Mouse (Mus musculus) heart, embryonic 11.5 days (tissue): Measurements from ENCODE around the gene Gpatch3. TPM values are rescaled to one million over a fixed set of nuclear protein-coding genes. Genes with fewer than 3 reads are reported as not detected.

Experiments used
- ATAC-seq: fragments of 200-750 bp; cut with Nextera tagmentation; replicated peaks from 2 replicates; pipeline ENCODE4 v1.8.0; 2017; ENCODE audit warnings: moderate library complexity; ENCODE audit not compliant: insufficient number of reproducible peaks, low FRiP score, low TSS enrichment
- H3K27ac ChIP-seq: fragments of 300-500 bp; sonication (generic); 2 replicates; pipeline ENCODE4 v1.5.1; 2014; ENCODE audit warnings: mild to moderate bottlenecking, low read depth, low read length
- H3K27me3 ChIP-seq: fragments of 300-500 bp; sonication (generic); 2 replicates; pipeline ENCODE4 v1.6.1; 2014; ENCODE audit warnings: mild to moderate bottlenecking, low read length, mixed read lengths; ENCODE audit not compliant: control insufficient read depth, insufficient read depth
- H3K36me3 ChIP-seq: fragments of 300-500 bp; sonication (generic); 2 replicates; pipeline ENCODE4 v1.6.1; 2014; ENCODE audit warnings: mild to moderate bottlenecking, low read length, moderate library complexity, mixed read lengths; ENCODE audit not compliant: control insufficient read depth, insufficient read depth
- H3K4me1 ChIP-seq: fragments of 300-500 bp; sonication (generic); 2 replicates; pipeline ENCODE4 v1.6.1; 2014; ENCODE audit warnings: low read length; ENCODE audit not compliant: control insufficient read depth, insufficient read depth
- H3K4me2 ChIP-seq: fragments of 300-500 bp; sonication (generic); 2 replicates; pipeline ENCODE4 v1.6.1; 2014; ENCODE audit warnings: mild to moderate bottlenecking, moderate library complexity
- H3K4me3 ChIP-seq: fragments of 300-500 bp; sonication (generic); 2 replicates; pipeline ENCODE4 v1.5.1; 2014; ENCODE audit warnings: low read depth, low read length
- H3K9ac ChIP-seq: fragments of 300-500 bp; sonication (generic); 2 replicates; pipeline ENCODE4 v1.6.1; 2014; ENCODE audit warnings: mild to moderate bottlenecking, low read depth, low read length, moderate library complexity
- H3K9me3 ChIP-seq: fragments of 300-500 bp; sonication (generic); replicated peaks from 2 replicates; pipeline ENCODE4 v1.6.1; 2016; ENCODE audit warnings: low read length; ENCODE audit not compliant: control insufficient read depth
- WGBS: fragments of 180-500 bp; shearing (Covaris S2); extraction: QIAGEN DNeasy Blood & Tissue Kit; methylation state at CpG from one replicate; pipeline ENCODE4 v1.1.7; 2014; ENCODE audit not compliant: insufficient replicate concordance; 5-methylcytosine and 5-hydroxymethylcytosine counted together
- polyA plus RNA-seq: library from polyadenylated mRNA; unstranded; fragments of >200 nt; fragmentation: Nextera tagmentation; extraction: Ambion mirVana; gene quantifications from 2 replicates; pipeline ENCODE4 v1.2.1, GENCODE M21; 2014

Gene Gpatch3
- polyA plus RNA-seq, 1 experiment from 2014 or later = 5.0 TPM

- Histone ChIP-seq H3K4me1 (peaks cover 8% of the 10 kb centered on the region), H3K4me2 (peak overlapping the region; percentile 60)
- WGBS = 62% methylated on average over 19 of the region's 19 CpGs
Measured at GRCm38 (mm10) chr4:133553448-133554330, 20.9 kb upstream of the Gpatch3 start.

GRCm38 (mm10) chr4:133557041-133557717 is 17.4 kb upstream of the Gpatch3 start:
- H3K27me3 ChIP-seq = peaks cover 3% of the 10 kb centered on the region; the same call in 1 of the 2 replicates
- H3K4me1 ChIP-seq = peaks cover 8% of the 10 kb centered on the region
- H3K4me3 ChIP-seq = no peak overlapping the region
- 40% methylated on average over 10 of the region's 10 CpGs for WGBS
- H3K9me3 ChIP-seq = no peaks in the 10 kb centered on the region
- H3K9ac ChIP-seq = no peak overlapping the region
- no peak overlapping the region for H3K4me2 ChIP-seq
- no peak for ATAC-seq
- no peak overlapping the region for H3K27ac ChIP-seq
- H3K36me3 ChIP-seq = no peaks in the 10 kb centered on the region

More at GRCm38 (mm10) chr4:133553448-133554330, 20.9 kb upstream of the Gpatch3 start:
- Histone ChIP-seq H3K9me3 (no peaks in the 10 kb centered on the region), H3K36me3 (no peaks in the 10 kb centered on the region), H3K9ac (peak overlapping the region; percentile 29), H3K27me3 (peaks cover 8% of the 10 kb centered on the region), H3K4me3 (peak overlapping the region; percentile 35), H3K27ac (peak overlapping the region; percentile 84)
- ATAC-seq = no peak

- peaks cover 3% of the 10 kb centered on the region; the same call in 1 of the 2 replicates for H3K27me3 ChIP-seq
- no peak overlapping the region for H3K9ac ChIP-seq
- no peaks in the 10 kb centered on the region for H3K36me3 ChIP-seq
- no peak for ATAC-seq
- no peak overlapping the region for H3K4me2 ChIP-seq
- H3K4me1 ChIP-seq = no peaks in the 10 kb centered on the region
- no peaks in the 10 kb centered on the region for H3K9me3 ChIP-seq
- WGBS = 69% methylated on average over 4 of the region's 4 CpGs
- no peak overlapping the region for H3K4me3 ChIP-seq
- no peak overlapping the region for H3K27ac ChIP-seq
Measured at GRCm38 (mm10) chr4:133559846-133560245, 14.7 kb upstream of the Gpatch3 start.

- Histone ChIP-seq H3K4me3 (no peak overlapping the region), H3K4me2 (no peak overlapping the region), H3K4me1 (no peaks in the 10 kb centered on the region), H3K36me3 (no peaks in the 10 kb centered on the region), H3K9me3 (no peaks in the 10 kb centered on the region), H3K27ac (no peak overlapping the region), H3K27me3 (no peaks in the 10 kb centered on the region), H3K9ac (no peak overlapping the region)
- 71% methylated on average over 4 of the region's 4 CpGs for WGBS
- no peak for ATAC-seq
Measured at GRCm38 (mm10) chr4:133561622-133562021, 12.9 kb upstream of the Gpatch3 start.

DNA sequence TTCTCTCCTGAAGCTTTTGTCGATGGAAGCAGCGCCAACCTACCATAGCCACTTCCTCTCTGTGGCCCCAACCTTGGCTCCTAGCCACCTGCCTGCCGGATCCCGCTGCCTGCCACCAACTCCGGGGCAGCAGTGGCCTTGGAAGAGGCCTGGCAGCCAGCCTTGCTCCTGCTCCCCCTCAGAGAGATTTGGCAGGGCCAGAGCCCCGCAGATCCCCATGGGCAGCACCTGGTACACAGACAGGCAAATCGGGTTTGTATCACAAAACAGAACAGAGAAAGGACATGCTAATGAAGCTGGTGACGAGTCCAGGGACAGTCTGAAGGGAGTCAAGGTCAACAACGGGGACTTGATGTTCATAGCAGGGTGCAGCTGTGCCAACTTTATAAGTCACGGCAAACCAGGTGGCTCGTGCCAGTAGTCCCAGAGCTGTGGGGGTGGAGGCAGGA is 11.4 kb upstream of the Gpatch3 start:
- no peak for ATAC-seq
- Histone ChIP-seq H3K36me3 (no peaks in the 10 kb centered on the region), H3K4me1 (no peaks in the 10 kb centered on the region), H3K4me3 (no peak overlapping the region), H3K27ac (no peak overlapping the region), H3K4me2 (no peak overlapping the region), H3K27me3 (no peaks in the 10 kb centered on the region), H3K9me3 (no peaks in the 10 kb centered on the region), H3K9ac (no peak overlapping the region)
- 68% methylated on average over 11 of the region's 11 CpGs for WGBS

GRCm38 (mm10) chr4:133567251-133567650 is 7.3 kb upstream of the Gpatch3 start:
- H3K27ac ChIP-seq = no peak overlapping the region
- H3K9me3 ChIP-seq = no peaks in the 10 kb centered on the region
- no peak overlapping the region for H3K9ac ChIP-seq
- H3K4me1 ChIP-seq = no peaks in the 10 kb centered on the region
- H3K27me3 ChIP-seq = no peaks in the 10 kb centered on the region
- no peak for ATAC-seq
- H3K36me3 ChIP-seq = no peaks in the 10 kb centered on the region
- no peak overlapping the region for H3K4me3 ChIP-seq
- WGBS = 22% methylated on average over 8 of the region's 8 CpGs
- no peak overlapping the region for H3K4me2 ChIP-seq

GRCm38 (mm10) chr4:133569291-133570065 is 5.1 kb upstream of the Gpatch3 start:
- H3K36me3 ChIP-seq = no peaks in the 10 kb centered on the region
- H3K4me1 ChIP-seq = 0 out of 2 replicates have a peak, but pooled peaks cover 3% of the 10 kb centered on the region
- no peak overlapping the region for H3K27ac ChIP-seq
- H3K27me3 ChIP-seq = no peaks in the 10 kb centered on the region
- H3K9ac ChIP-seq = no peak overlapping the region
- no peak overlapping the region for H3K4me2 ChIP-seq
- no peaks in the 10 kb centered on the region for H3K9me3 ChIP-seq
- WGBS = 78% methylated on average over 10 of the region's 10 CpGs
- no peak for ATAC-seq
- no peak overlapping the region for H3K4me3 ChIP-seq

- Histone ChIP-seq H3K4me2 (no peak overlapping the region), H3K36me3 (no peaks in the 10 kb centered on the region), H3K27ac (no peak overlapping the region), H3K4me3 (no peak overlapping the region), H3K9ac (no peak overlapping the region), H3K4me1 (peaks cover 4% of the 10 kb centered on the region; the same call in 1 of the 2 replicates), H3K27me3 (no peaks in the 10 kb centered on the region), H3K9me3 (no peaks in the 10 kb centered on the region)
- 53% methylated on average over 10 of the region's 10 CpGs for WGBS
- ATAC-seq = no peak
Measured at GRCm38 (mm10) chr4:133570066-133570466, 4.5 kb upstream of the Gpatch3 start.
